Mouse (Mus musculus): Measurements from ENCODE around the gene Tnni1. TPM values are rescaled to one million over a fixed set of nuclear protein-coding genes. Genes with fewer than 3 reads are reported as not detected.

The Tnni1 gene
- polyA plus RNA-seq, 1 experiment from 2014 or later: 1.3 TPM

DNA sequence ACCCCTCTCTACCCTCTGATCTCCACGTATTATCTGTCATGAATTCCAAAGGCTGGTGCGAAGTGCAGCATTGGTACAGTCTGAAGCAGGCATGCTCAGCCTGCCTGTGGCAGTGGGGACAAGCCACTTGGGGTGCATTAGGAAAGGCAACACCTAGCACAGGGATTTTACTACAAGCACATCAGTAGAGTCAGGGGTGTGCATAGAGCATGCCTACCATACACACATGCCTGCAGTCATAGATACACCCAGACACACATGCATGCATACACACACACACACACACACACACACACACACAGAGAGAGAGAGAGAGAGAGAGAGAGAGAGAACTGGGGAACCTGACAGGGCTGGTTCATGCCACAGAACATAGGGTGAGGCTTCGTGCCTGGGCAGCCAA is 33.0 kb downstream of the Tnni1 start:
- H3K9ac ChIP-seq (ENCODE audit: low read length): no peak overlapping the region
- ATAC-seq (ENCODE audit: low FRiP score): no peak
- WGBS: 88% methylated on average over 3 of the region's 3 CpGs
- peaks cover 7% of the 10 kb centered on the region; the same call in 1 of the 2 replicates for H3K27me3 ChIP-seq (ENCODE audit: control insufficient read depth, insufficient read depth, low read length)
- H3K4me2 ChIP-seq: no peak overlapping the region
- H3K36me3 ChIP-seq (ENCODE audit: control insufficient read depth, insufficient read depth, low read length): no peaks in the 10 kb centered on the region
- no peak overlapping the region for H3K4me3 ChIP-seq (ENCODE audit: low read depth, low read length)
- H3K9me3 ChIP-seq (ENCODE audit: control insufficient read depth, low read length): no peaks in the 10 kb centered on the region
- no peak overlapping the region for H3K27ac ChIP-seq (ENCODE audit: low read depth, low read length)
- no peaks in the 10 kb centered on the region; the same call in 1 of the 2 replicates for H3K4me1 ChIP-seq (ENCODE audit: control insufficient read depth, insufficient read depth, low read length)
- DNase-seq (ENCODE audit: low spot score, missing footprints): no peak

DNA sequence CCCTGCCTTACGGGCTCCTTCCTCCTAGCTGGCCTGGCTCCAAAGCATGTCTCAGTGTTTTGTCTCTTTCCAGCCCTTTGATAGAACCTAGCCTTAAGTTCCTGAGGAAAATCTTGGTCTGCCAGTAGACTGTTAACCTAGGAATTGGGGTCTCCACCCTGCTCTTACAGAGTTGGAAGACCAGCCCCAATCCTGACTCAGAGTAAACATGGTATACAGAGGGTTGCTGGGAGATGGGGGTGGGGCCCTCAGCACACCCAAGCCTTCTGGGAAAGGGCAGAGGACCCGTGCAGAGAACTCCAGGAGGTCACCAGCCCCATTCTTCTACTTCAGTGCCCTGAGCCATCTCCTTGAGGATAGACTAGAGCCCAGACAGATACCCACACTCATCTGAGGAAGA is 33.4 kb downstream of the Tnni1 start:
- ATAC-seq (ENCODE audit: low FRiP score): no peak
- no peak for DNase-seq (ENCODE audit: low spot score, missing footprints)
- no peaks in the 10 kb centered on the region for H3K36me3 ChIP-seq (ENCODE audit: control insufficient read depth, insufficient read depth, low read length)
- no peak overlapping the region for H3K9ac ChIP-seq (ENCODE audit: low read length)
- H3K9me3 ChIP-seq (ENCODE audit: control insufficient read depth, low read length): no peaks in the 10 kb centered on the region
- WGBS: 58% methylated on average over 2 of the region's 2 CpGs
- no peaks in the 10 kb centered on the region; the same call in 1 of the 2 replicates for H3K4me1 ChIP-seq (ENCODE audit: control insufficient read depth, insufficient read depth, low read length)
- H3K27me3 ChIP-seq (ENCODE audit: control insufficient read depth, insufficient read depth, low read length): peaks cover 11% of the 10 kb centered on the region; the same call in 1 of the 2 replicates
- no peak overlapping the region for H3K4me3 ChIP-seq (ENCODE audit: low read depth, low read length)
- no peak overlapping the region for H3K27ac ChIP-seq (ENCODE audit: low read depth, low read length)
- H3K4me2 ChIP-seq: no peak overlapping the region

- Histone ChIP-seq H3K9me3 (ENCODE audit: control insufficient read depth, low read length) (no peaks in the 10 kb centered on the region), H3K27me3 (ENCODE audit: control insufficient read depth, insufficient read depth, low read length) (peaks cover 16% of the 10 kb centered on the region), H3K4me1 (ENCODE audit: control insufficient read depth, insufficient read depth, low read length) (no peaks in the 10 kb centered on the region; the same call in 1 of the 2 replicates), H3K36me3 (ENCODE audit: control insufficient read depth, insufficient read depth, low read length) (no peaks in the 10 kb centered on the region), H3K4me2 (no peak overlapping the region), H3K9ac (ENCODE audit: low read length) (no peak overlapping the region), H3K27ac (ENCODE audit: low read depth, low read length) (no peak overlapping the region), H3K4me3 (ENCODE audit: low read depth, low read length) (no peak overlapping the region)
- DNase-seq (ENCODE audit: low spot score, missing footprints) (no peak), ATAC-seq (ENCODE audit: low FRiP score) (no peak)
- 76% methylated on average over 4 of the region's 4 CpGs for WGBS
Observed at GRCm38 (mm10) chr1:135813071-135813470, 33.8 kb downstream of the Tnni1 start.

GRCm38 (mm10) chr1:135813687-135814395 is 34.6 kb downstream of the Tnni1 start:
- Histone ChIP-seq H3K4me3 (ENCODE audit: low read depth, low read length) (no peak overlapping the region), H3K9ac (ENCODE audit: low read length) (no peak overlapping the region), H3K4me1 (ENCODE audit: control insufficient read depth, insufficient read depth, low read length) (peaks cover 6% of the 10 kb centered on the region), H3K9me3 (ENCODE audit: control insufficient read depth, low read length) (no peaks in the 10 kb centered on the region), H3K36me3 (ENCODE audit: control insufficient read depth, insufficient read depth, low read length) (no peaks in the 10 kb centered on the region), H3K27me3 (ENCODE audit: control insufficient read depth, insufficient read depth, low read length) (peaks cover 24% of the 10 kb centered on the region), H3K27ac (ENCODE audit: low read depth, low read length) (no peak overlapping the region), H3K4me2 (no peak overlapping the region)
- 86% methylated on average over 5 of the region's 5 CpGs for WGBS
- ATAC-seq (ENCODE audit: low FRiP score) (no peak), DNase-seq (ENCODE audit: low spot score, missing footprints) (no peak)

DNA sequence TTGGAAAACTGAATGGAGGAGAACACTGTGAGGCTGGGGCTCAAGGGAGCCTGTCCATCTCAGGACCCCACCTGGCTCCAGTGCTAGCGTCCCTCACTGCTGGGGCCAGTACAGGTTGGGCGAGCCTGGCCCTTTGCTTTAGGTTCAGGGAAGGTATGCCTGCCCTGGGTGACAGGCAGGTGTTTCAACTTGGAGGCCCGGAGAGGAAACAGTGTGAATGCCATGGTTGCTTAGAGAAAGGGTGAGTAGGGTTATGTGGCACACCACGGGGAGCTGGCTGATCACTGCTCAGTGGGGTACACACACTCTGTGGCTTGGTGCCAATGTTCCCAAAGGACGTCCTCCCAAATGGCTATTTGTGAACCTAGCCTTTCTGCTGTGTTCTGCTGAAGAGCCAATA is 35.3 kb downstream of the Tnni1 start:
- peaks cover 30% of the 10 kb centered on the region for H3K27me3 ChIP-seq (ENCODE audit: control insufficient read depth, insufficient read depth, low read length)
- peaks cover 8% of the 10 kb centered on the region for H3K4me1 ChIP-seq (ENCODE audit: control insufficient read depth, insufficient read depth, low read length)
- no peak overlapping the region for H3K4me2 ChIP-seq
- 80% methylated on average over 5 of the region's 5 CpGs for WGBS
- H3K4me3 ChIP-seq (ENCODE audit: low read depth, low read length): no peak overlapping the region
- no peak overlapping the region for H3K27ac ChIP-seq (ENCODE audit: low read depth, low read length)
- DNase-seq (ENCODE audit: low spot score, missing footprints): no peak
- no peaks in the 10 kb centered on the region for H3K9me3 ChIP-seq (ENCODE audit: control insufficient read depth, low read length)
- H3K36me3 ChIP-seq (ENCODE audit: control insufficient read depth, insufficient read depth, low read length): no peaks in the 10 kb centered on the region
- no peak overlapping the region for H3K9ac ChIP-seq (ENCODE audit: low read length)
- no peak for ATAC-seq (ENCODE audit: low FRiP score)

DNA sequence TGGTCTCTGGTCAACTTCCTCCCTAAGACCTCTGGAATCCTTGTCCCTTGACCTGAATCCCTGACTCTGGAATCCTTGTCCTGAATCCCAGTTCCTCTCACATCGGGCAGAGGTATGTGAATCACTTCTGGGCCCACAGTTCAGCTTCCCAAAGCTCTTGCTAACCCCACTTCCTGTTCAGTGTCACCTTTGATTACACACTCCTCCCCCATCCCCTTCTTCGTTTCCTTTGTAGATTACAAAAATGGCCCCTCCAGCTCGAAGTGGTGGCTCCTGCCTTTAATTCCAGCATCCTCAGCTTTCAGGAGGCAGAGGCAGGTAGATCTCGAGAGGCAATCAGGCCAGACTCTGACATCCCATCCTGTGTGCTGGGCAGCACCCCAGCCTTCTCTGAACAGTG is 38.4 kb downstream of the Tnni1 start:
- Histone ChIP-seq H3K9me3 (ENCODE audit: control insufficient read depth, low read length) (no peaks in the 10 kb centered on the region), H3K4me3 (ENCODE audit: low read depth, low read length) (no peak overlapping the region), H3K4me2 (no peak overlapping the region), H3K9ac (ENCODE audit: low read length) (no peak overlapping the region), H3K36me3 (ENCODE audit: control insufficient read depth, insufficient read depth, low read length) (no peaks in the 10 kb centered on the region), H3K27ac (ENCODE audit: low read depth, low read length) (no peak overlapping the region), H3K4me1 (ENCODE audit: control insufficient read depth, insufficient read depth, low read length) (peaks cover 8% of the 10 kb centered on the region), H3K27me3 (ENCODE audit: control insufficient read depth, insufficient read depth, low read length) (peaks cover 44% of the 10 kb centered on the region)
- ATAC-seq (ENCODE audit: low FRiP score) (no peak), DNase-seq (ENCODE audit: low spot score, missing footprints) (no peak)
- WGBS: 76% methylated on average over 4 of the region's 4 CpGs

DNA sequence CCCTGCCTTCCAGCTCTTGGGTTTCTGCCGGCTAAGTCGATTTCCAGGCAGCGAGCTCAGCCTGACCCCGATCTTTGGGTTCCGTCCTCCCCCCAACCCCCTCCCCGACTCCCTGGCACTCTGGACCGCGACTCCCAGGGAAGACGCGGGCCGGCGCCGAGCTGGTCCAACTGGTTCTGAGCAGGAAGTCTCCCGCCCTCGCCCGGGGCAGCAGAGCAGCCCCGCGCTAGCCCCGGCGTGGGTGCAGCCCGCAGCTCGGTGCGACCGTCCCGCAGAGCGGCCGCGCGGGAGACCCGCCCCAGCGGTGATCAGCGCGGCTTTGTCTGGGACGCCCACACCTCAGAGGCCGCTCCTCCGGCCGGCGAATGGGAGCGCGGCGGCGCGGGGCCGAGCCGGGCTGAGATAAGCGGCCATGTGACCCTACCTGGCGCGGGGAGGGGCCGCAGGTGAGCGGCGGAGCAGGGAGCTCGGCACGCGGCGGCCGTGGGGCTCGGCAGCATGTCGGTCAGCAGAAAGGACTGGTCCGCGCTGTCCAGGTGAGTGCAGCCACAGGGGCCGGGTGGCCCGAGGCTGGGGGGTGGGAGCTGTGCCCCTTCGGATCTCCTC is 39.4 kb downstream of the Tnni1 start, which contains the start of gene Lad1:
Gene Lad1, plus strand, starts transcription at position 118 of the 606 bp plus-strand sequence.
- DNase-seq (ENCODE audit: low spot score, missing footprints) (peak; percentile 92), ATAC-seq (ENCODE audit: low FRiP score) (peak; percentile 64)
- H3K4me1 ChIP-seq (ENCODE audit: control insufficient read depth, insufficient read depth, low read length): peaks cover 8% of the 10 kb centered on the region
- H3K27ac ChIP-seq (ENCODE audit: low read depth, low read length): no peak within 1 kb of the TSS
- under 1% methylated on average over 63 of the region's 63 CpGs for WGBS
- no peaks in the 10 kb centered on the region for H3K9me3 ChIP-seq (ENCODE audit: control insufficient read depth, low read length)
- H3K27me3 ChIP-seq (ENCODE audit: control insufficient read depth, insufficient read depth, low read length): peaks cover 44% of the 10 kb centered on the region
- H3K4me3 ChIP-seq (ENCODE audit: low read depth, low read length): peak within 1 kb of the TSS; percentile 49
- H3K9ac ChIP-seq (ENCODE audit: low read length): peak within 1 kb of the TSS; percentile 62
- H3K36me3 ChIP-seq (ENCODE audit: control insufficient read depth, insufficient read depth, low read length): no peaks in the 10 kb centered on the region
- peak within 1 kb of the TSS; percentile 93 for H3K4me2 ChIP-seq

- Histone ChIP-seq H3K4me3 (ENCODE audit: low read depth, low read length) (no peak overlapping the region), H3K27me3 (ENCODE audit: control insufficient read depth, insufficient read depth, low read length) (peaks cover 44% of the 10 kb centered on the region)
- whole genome bisulfite sequencing: 78% methylated on average over 10 of the region's 10 CpGs
Observed at GRCm38 (mm10) chr1:135820071-135820470, 40.8 kb downstream of the Tnni1 start.

GRCm38 (mm10) chr1:135820736-135821364 is 41.6 kb downstream of the Tnni1 start:
- Histone ChIP-seq H3K27me3 (ENCODE audit: control insufficient read depth, insufficient read depth, low read length) (peaks cover 44% of the 10 kb centered on the region), H3K36me3 (ENCODE audit: control insufficient read depth, insufficient read depth, low read length) (no peaks in the 10 kb centered on the region), H3K4me3 (ENCODE audit: low read depth, low read length) (no peak overlapping the region), H3K9ac (ENCODE audit: low read length) (no peak overlapping the region), H3K27ac (ENCODE audit: low read depth, low read length) (no peak overlapping the region), H3K9me3 (ENCODE audit: control insufficient read depth, low read length) (no peaks in the 10 kb centered on the region), H3K4me2 (no peak overlapping the region), H3K4me1 (ENCODE audit: control insufficient read depth, insufficient read depth, low read length) (peaks cover 8% of the 10 kb centered on the region)
- ATAC-seq (ENCODE audit: low FRiP score) (no peak), DNase-seq (ENCODE audit: low spot score, missing footprints) (no peak)
- whole genome bisulfite sequencing: 88% methylated on average over 16 of the region's 16 CpGs

More at GRCm38 (mm10) chr1:135820071-135820470, 40.8 kb downstream of the Tnni1 start:
- Histone ChIP-seq H3K4me2 (no peak overlapping the region), H3K9ac (ENCODE audit: low read length) (no peak overlapping the region), H3K36me3 (ENCODE audit: control insufficient read depth, insufficient read depth, low read length) (no peaks in the 10 kb centered on the region), H3K4me1 (ENCODE audit: control insufficient read depth, insufficient read depth, low read length) (peaks cover 8% of the 10 kb centered on the region), H3K9me3 (ENCODE audit: control insufficient read depth, low read length) (no peaks in the 10 kb centered on the region), H3K27ac (ENCODE audit: low read depth, low read length) (no peak overlapping the region)
- no peak for DNase-seq (ENCODE audit: low spot score, missing footprints)
- ATAC-seq (ENCODE audit: low FRiP score): no peak

Measured in midbrain, embryonic 11.5 days (tissue).